Mouse (Mus musculus) E14TG2a.4 (cell line): ENCODE measurements at regions not wholly inside any gene's neighbourhood (a gene's known extent, or its start where the extent isn't known, plus 50 kb on each side); places are given as distances from the start of the nearest gene placed in this dataset.

ENCODE experiments used
- H3K27me3 ChIP-seq: 2 replicates; pipeline ENCODE4 v1.6.1; 2014; ENCODE audit warnings: low read length, control low read depth; ENCODE audit not compliant: insufficient read depth
- H3K36me3 ChIP-seq: 2 replicates; pipeline ENCODE4 v1.6.1; 2014; ENCODE audit warnings: low read length, control low read depth; ENCODE audit not compliant: insufficient read depth
- H3K4me1 ChIP-seq: replicated peaks from 2 replicates; pipeline ENCODE4 v1.6.1; 2014; ENCODE audit warnings: low read depth, low read length, control low read depth
- H3K4me3 ChIP-seq: replicated peaks from 2 replicates; pipeline ENCODE4 v1.5.1; 2014; ENCODE audit warnings: mild to moderate bottlenecking, low read length
- H3K9me3 ChIP-seq: 2 replicates; pipeline ENCODE4 v1.6.1; 2014; ENCODE audit warnings: low read length, control low read depth
- CTCF ChIP-seq: conservative IDR thresholded peaks from 2 replicates; pipeline ENCODE4 v1.5.1; 2014; ENCODE audit warnings: low read length
- NANOG ChIP-seq: IDR thresholded peaks from 2 replicates; pipeline ENCODE4 v1.6.1; 2014; ENCODE audit warnings: borderline replicate concordance, low read length, mixed read lengths
- POU5F1 ChIP-seq: IDR thresholded peaks from 2 replicates; pipeline ENCODE4 v1.6.1; 2014; ENCODE audit warnings: low read length, borderline replicate concordance

DNA sequence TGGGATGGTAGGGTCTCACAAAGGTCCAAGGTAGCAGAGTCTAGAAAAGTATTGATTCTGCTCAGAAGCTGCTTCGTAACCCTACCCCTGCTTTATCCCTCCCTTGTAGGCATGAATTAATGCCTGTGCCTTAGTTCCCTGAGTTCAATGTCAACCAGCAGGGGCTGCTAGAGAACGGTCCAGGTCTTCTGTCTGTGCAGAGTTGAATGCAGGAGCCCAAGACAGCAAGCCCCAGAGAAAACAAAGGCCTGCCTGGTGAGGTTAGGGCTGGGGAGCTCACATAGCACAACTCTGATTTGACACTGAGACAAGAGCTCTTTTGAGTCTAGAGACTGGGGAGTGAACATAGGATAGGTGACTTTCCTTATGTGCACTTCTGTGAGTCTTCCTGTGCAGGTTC, 56.6 kb downstream of the Olig3 start:
- H3K9me3 ChIP-seq, result no peaks in the 10 kb centered on the region
- no peak overlapping the region for H3K4me3 ChIP-seq
- no peaks in the 10 kb centered on the region for H3K36me3 ChIP-seq
- no peaks in the 10 kb centered on the region for H3K27me3 ChIP-seq
- TF ChIP-seq POU5F1 (no peak), CTCF (peak; percentile 52), NANOG (no peak)
- peaks cover 25% of the 10 kb centered on the region for H3K4me1 ChIP-seq

DNA sequence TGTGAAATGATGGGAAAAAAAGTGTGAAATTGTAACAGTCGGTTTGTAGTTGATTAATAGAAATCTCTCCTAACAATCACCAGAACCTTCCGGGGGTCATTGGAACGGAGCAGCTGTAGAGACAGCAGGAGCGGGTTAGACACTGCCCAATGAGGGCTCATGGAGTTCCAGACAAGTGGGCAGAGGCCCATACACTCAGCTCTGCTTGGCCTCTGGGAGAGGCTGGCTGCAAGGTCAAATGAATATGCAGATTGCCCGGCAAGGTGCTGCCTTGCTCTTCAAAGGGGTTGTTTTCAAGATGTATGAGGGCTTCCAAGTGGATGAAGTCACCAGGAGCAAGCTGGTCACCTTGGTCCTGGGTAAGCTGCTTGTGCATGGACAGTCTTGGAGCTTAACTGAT, 57.6 kb downstream of the Olig3 start:
- Histone ChIP-seq H3K4me3 (no peak overlapping the region), H3K9me3 (0 out of 2 replicates have a peak, but pooled peaks cover under 1% of the 10 kb centered on the region), H3K36me3 (no peaks in the 10 kb centered on the region), H3K4me1 (peaks cover 25% of the 10 kb centered on the region), H3K27me3 (no peaks in the 10 kb centered on the region)
- TF ChIP-seq NANOG (no peak), CTCF (no peak), POU5F1 (no peak; the same call in 1 of the 2 replicates)

DNA sequence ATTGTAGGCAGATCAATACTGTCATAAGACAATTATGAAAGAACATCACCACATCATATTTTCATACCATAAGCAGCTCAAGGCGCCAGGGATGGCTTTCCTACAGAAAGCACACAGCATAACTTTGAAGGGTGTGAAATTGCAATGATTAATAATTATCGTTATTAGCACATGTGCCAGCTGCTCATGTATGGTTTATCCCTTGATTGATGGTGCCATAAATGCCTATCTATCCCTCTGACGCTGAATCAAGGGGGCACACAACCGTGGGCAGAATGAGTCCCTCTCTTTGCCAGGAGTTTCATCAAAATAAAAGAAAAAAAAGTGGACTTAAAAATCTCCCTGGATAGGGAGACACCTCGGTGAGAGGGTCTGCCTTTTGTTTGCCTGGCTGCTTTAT, 58.5 kb downstream of the Olig3 start:
- TF ChIP-seq CTCF (no peak), POU5F1 (no peak), NANOG (no peak)
- no peak overlapping the region for H3K4me3 ChIP-seq
- H3K4me1 ChIP-seq, result peaks cover 25% of the 10 kb centered on the region
- no peaks in the 10 kb centered on the region for H3K36me3 ChIP-seq
- H3K27me3 ChIP-seq, result no peaks in the 10 kb centered on the region
- H3K9me3 ChIP-seq, result peaks cover 9% of the 10 kb centered on the region

DNA sequence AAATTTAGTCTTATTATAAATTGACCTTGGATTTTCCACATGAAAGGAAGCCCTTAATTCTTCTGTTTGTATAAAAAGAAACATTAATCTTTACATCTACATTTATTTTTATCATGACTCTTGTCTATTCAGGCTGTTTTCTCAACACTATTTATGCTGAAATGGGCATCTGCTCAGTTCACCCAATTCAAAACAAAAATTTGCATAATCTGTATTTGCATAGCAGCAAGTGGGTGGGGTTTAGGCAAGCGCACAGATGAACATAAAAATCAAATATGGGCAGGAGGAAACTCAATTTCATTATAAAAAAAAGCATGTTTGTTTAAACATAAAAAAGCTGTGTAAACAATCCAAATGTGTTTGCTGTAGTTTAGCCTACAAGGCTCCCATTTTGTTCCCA, 67.7 kb downstream of the Olig3 start:
- no peaks in the 10 kb centered on the region for H3K27me3 ChIP-seq
- no peaks in the 10 kb centered on the region for H3K4me1 ChIP-seq
- no peaks in the 10 kb centered on the region for H3K36me3 ChIP-seq
- peaks cover 11% of the 10 kb centered on the region for H3K9me3 ChIP-seq
- TF ChIP-seq NANOG (no peak), POU5F1 (no peak), CTCF (no peak)
- H3K4me3 ChIP-seq, result no peak overlapping the region

DNA sequence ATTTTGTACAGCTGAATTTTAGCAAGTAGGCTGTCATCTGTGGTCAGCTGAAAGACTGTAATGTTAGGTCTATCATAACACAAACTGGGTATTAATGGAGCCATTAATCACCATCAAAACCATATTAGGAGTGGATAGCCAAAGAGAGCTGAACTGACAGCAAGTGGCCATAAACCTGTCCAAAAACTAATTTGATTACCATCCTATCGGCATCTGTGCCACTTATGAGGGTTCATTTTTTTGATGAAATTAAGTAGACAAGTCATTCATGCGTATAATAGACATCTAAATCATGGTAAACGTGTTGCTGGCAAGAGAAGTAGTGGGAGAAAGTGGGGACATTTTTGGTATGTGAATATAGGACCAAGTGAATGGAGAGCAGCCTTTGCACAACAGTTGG, 68.6 kb downstream of the Olig3 start:
- Histone ChIP-seq H3K9me3 (peaks cover 1% of the 10 kb centered on the region), H3K4me1 (no peaks in the 10 kb centered on the region), H3K36me3 (no peaks in the 10 kb centered on the region), H3K4me3 (no peak overlapping the region), H3K27me3 (no peaks in the 10 kb centered on the region)
- no peak for TF ChIP-seq CTCF
- TF ChIP-seq NANOG, result no peak
- no peak for TF ChIP-seq POU5F1

DNA sequence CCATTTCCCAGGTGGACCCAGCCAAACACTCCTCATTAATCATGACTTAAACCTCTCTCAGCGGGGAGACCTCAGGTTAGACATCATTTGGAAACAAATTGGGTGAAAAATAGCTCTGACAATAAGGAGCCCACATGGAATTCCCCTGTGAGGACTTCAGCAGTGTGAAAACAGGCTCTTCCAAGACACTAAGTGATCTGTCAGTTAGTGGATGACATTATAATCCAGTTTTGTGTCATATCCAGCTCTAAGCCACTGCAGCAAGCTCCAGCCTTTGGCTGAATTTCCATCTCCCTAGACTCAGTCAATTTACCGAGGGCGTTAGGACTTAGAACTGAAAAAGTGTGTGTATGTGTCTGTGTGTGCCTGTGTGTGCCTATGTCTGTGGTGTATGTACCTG, 70.5 kb downstream of the Olig3 start:
- Histone ChIP-seq H3K9me3 (no peaks in the 10 kb centered on the region), H3K27me3 (no peaks in the 10 kb centered on the region), H3K4me1 (peaks cover 1% of the 10 kb centered on the region), H3K36me3 (no peaks in the 10 kb centered on the region), H3K4me3 (no peak overlapping the region)
- TF ChIP-seq POU5F1, result no peak
- TF ChIP-seq CTCF, result no peak
- no peak for TF ChIP-seq NANOG

DNA sequence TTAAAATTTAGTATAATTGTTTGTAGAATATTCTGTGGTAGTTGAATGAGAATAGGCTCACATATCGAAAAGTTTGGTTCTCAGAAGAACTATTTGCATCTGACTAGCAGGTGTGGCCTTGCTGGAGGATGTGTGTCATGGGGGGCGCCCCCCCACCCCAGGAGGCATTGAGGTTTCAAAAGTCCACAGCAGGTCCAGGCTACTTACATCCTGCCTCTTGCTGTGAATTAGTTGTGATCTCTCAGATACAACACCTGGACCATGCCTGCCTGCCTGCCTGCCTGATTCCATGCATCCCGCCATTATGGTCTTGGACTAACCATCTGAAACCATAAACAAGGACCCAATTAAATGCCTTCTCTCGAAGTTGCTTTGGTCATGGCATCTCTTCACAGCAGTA, 76.2 kb downstream of the Olig3 start:
- no peak for TF ChIP-seq CTCF
- TF ChIP-seq NANOG, result no peak
- TF ChIP-seq POU5F1, result no peak
- Histone ChIP-seq H3K36me3 (no peaks in the 10 kb centered on the region), H3K9me3 (0 out of 2 replicates have a peak, but pooled peaks cover 11% of the 10 kb centered on the region), H3K27me3 (no peaks in the 10 kb centered on the region), H3K4me3 (no peak overlapping the region), H3K4me1 (peaks cover 21% of the 10 kb centered on the region)

DNA sequence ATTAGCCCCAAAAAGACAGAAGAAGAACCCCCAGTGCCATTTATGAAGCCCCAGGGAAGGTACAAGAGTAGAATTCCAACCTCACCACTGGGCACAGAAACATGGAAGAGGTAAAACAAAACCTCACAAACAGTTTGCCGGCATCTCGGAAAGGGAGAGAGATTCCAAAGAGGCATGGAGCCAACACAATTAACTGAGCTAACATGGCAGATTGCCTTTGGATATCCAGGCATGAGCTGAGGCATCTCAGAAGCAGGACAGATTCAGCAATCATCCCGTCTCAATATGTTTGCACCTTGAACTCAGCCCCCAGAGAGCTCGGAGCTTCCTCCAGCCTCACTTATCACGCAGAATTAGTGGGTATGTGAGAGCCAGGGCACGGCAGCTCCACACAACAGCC, 78.3 kb downstream of the Olig3 start:
- H3K4me3 ChIP-seq, result no peak overlapping the region
- H3K4me1 ChIP-seq, result peaks cover 21% of the 10 kb centered on the region
- TF ChIP-seq CTCF (no peak), NANOG (no peak), POU5F1 (no peak)
- H3K36me3 ChIP-seq, result no peaks in the 10 kb centered on the region
- no peaks in the 10 kb centered on the region for H3K27me3 ChIP-seq
- 0 out of 2 replicates have a peak, but pooled peaks cover 11% of the 10 kb centered on the region for H3K9me3 ChIP-seq

DNA sequence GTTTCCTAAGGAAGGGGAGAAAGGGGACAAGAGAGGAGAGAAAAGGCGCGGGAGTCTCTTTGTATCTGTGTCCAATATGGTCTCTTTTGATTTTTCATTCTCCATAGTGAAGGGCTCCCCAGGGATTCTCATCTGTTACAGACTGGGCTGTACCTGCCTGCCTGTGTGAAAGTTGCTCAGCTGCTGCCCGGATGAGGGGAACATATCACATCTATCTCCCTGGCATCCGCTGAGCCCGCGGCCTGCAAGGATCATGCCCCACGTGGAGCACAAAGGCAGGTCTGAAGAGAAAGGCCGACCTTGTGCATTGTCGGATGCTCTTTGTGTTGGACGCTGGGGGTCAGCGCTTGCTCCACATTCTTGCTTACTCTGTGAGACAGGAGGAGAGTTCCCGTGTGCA, 85.5 kb downstream of the Olig3 start:
- Histone ChIP-seq H3K4me3 (peak overlapping the region; percentile 45), H3K4me1 (peaks cover 19% of the 10 kb centered on the region), H3K36me3 (no peaks in the 10 kb centered on the region), H3K9me3 (no peaks in the 10 kb centered on the region), H3K27me3 (0 out of 2 replicates have a peak, but pooled peaks cover 6% of the 10 kb centered on the region)
- TF ChIP-seq POU5F1, result no peak
- TF ChIP-seq NANOG, result no peak
- no peak for TF ChIP-seq CTCF
